Mouse (Mus musculus): ENCODE results near the gene Ttpal. TPM values are rescaled to one million over a fixed set of nuclear protein-coding genes. Genes with fewer than 3 reads are reported as not detected.

Ttpal gene
- total RNA-seq, 2 experiments from 2014 or later = 29.2 to 34.0 TPM

DNA sequence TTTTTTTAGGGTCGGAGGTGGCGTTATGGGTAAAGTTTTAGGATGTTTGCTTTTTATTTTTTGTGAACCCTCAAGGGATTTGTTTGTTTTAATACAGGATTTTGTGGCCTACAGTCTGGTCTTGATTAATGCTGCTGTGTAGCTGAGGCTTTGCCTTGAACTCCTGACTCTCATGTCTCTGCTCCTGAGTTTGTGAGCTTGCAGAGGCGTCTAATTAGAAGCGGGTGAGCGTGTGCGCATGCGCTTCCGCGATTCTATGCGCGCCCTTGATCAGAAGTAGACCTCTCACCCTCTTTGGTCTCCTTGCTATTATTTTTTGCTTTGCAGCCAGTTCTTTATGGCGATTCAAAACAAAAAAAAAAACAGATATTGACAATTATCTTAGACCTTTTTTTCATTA lies 57.3 kb downstream of the Ttpal start:
- DNase-seq (ENCODE audit: low spot score in 2 of 2) = no peak

GRCm38 (mm10) chr2:163660103-163660701 lies 58.1 kb downstream of the Ttpal start:
- no peak for DNase-seq (ENCODE audit: low spot score in 2 of 2)

GRCm38 (mm10) chr2:163661371-163661850 lies 59.3 kb downstream of the Ttpal start:
- DNase-seq (ENCODE audit: low spot score in 2 of 2) = peak in 1 of 2 experiments; percentile 23

GRCm38 (mm10) chr2:163662076-163662475 lies 60.0 kb downstream of the Ttpal start:
- no peak for DNase-seq (ENCODE audit: low spot score in 2 of 2)

DNA sequence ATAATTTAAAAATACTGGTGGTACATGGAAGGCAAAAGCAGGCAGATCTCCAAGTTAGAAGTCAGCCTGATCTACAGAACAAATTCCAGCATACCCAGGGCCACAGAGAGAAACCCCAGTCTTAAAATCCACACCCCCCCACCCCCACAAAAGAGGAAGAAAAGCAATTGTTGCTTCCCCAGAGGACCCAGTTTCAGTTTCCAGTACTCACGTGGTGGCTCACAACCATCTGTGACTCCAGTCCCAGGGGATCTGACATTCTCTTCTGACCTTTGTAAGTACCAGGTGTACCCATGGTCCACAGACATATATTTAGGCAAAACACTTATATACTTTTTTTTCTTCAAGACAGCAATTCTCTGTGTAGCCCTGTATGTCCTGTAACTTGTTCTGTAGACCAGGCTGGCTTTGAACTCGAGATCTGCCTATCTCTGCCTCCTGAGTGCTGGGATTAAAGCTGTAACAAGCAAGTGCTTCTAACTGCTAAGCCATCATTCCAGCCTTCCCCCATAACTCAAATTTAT lies 60.6 kb downstream of the Ttpal start:
- no peak for DNase-seq (ENCODE audit: low spot score in 2 of 2)

DNA sequence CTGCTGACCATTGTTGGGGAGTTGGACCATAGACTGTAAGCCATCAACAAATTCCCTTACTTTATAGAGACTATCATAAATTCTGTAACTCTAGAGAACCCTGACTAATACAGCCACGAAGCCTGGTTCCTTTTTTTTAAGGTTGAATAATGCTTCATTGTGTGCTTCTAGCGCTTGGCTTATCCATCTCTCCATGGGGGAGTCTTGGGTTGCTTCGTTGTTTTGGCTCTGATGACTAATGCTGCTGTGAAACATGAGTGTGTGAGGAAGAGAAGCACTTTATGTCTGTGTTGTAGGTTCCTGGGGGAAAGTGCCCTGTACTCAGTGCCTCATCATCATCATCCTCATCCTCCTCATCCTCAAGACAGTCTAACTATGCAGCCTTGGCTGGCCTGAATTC lies 61.8 kb downstream of the Ttpal start:
- no peak for DNase-seq (ENCODE audit: low spot score in 2 of 2)

GRCm38 (mm10) chr2:163667045-163667444 lies 64.9 kb downstream of the Ttpal start:
- no peak for DNase-seq (ENCODE audit: low spot score in 2 of 2)

Other genes with a start within 250 kb of the Ttpal start
- 1 to 10 TPM; 4.4 to 6.5 TPM for gene Jph2, start 204.3 kb upstream of the Ttpal start, total RNA-seq (2021)
- 10 to 100 TPM; 37.1 to 43.6 TPM for gene Oser1, start 177.6 kb upstream of the Ttpal start, total RNA-seq (2021)
- gene Gdap1l1, start 163.8 kb upstream of the Ttpal start, total RNA-seq (2021) = 1 to 10 TPM; 3.3 TPM
- 100 to 1,000 TPM; 108 to 114 TPM for gene Fitm2, start 129.7 kb upstream of the Ttpal start, total RNA-seq (2021)
- gene R3hdml, start 110.0 kb upstream of the Ttpal start, total RNA-seq (2021) = not detected
- under 1 TPM in 1 of 2 experiments, not detected in 1; 0.73 TPM for gene Hnf4a, start 95.5 kb upstream of the Ttpal start, total RNA-seq (2021)
- gene Serinc3, start 42.8 kb downstream of the Ttpal start, total RNA-seq (2021) = 100 to 1,000 TPM; 521 to 567 TPM
- gene Pkig, start 56.1 kb downstream of the Ttpal start, total RNA-seq (2021) = 10 to 100 TPM; 37.4 to 38.3 TPM
- gene Ada, start 147.9 kb downstream of the Ttpal start, total RNA-seq (2021) = 1 to 10 TPM; 2.9 to 3.5 TPM
- under 1 TPM in 1 of 2 experiments, not detected in 1; 0.51 TPM for gene Ccn5, start 218.5 kb downstream of the Ttpal start, total RNA-seq (2021)

Measured in adrenal gland, adult 18-20 months (tissue).